Mouse (Mus musculus) left cerebral cortex, postnatal 10 days (tissue): Measurements from ENCODE around the gene Lrp10. TPM values are rescaled to one million over a fixed set of nuclear protein-coding genes. Genes with fewer than 3 reads are reported as not detected.

Source experiments
- DNase-seq, 2 experiments: peaks; one replicate each; pipeline ENCODE4 v3.0.0; 2021 to 2022; ENCODE audit warnings: low spot score in 2 of 2, mixed read lengths in 1 of 2; ENCODE audit errors: extremely low spot score in 1 of 2
- intact Hi-C: fragments of 180-260 bp; cut with DNase I; formaldehyde crosslinking; loops from one replicate; pipeline ENCODE4 v1.15.1; 2025
- total RNA-seq, 2 experiments: library from RNA; stranded (reverse); gene quantifications; 2 replicates each; pipeline ENCODE4 v1.2.3; 2021

The Lrp10 gene
- total RNA-seq, 2 experiments from 2014 or later = 27.5 to 34.5 TPM

- peak in 1 of 2 experiments; percentile 58 for DNase-seq
- intact Hi-C loops = no loop called here
These were observed 31.7 kb upstream of the Lrp10 start for GRCm38 (mm10) chr14:54432078-54432836.

GRCm38 (mm10) chr14:54432837-54433830 is 30.8 kb upstream of the Lrp10 start:
- intact Hi-C loops = no loop called here
- peak; percentile 47 to 60 for DNase-seq

- intact Hi-C loops = no loop called here
- DNase-seq = no peak
These were observed 29.9 kb upstream of the Lrp10 start for GRCm38 (mm10) chr14:54433941-54434531.

GRCm38 (mm10) chr14:54435194-54435918 is 28.6 kb upstream of the Lrp10 start:
- no peak for DNase-seq
- intact Hi-C loops = no loop called here

- intact Hi-C loops = no loop called here
- DNase-seq = no peak
These were observed 24.8 kb upstream of the Lrp10 start for GRCm38 (mm10) chr14:54439155-54439554.

GRCm38 (mm10) chr14:54439610-54440009 is 24.3 kb upstream of the Lrp10 start:
- intact Hi-C loops = no loop called here
- DNase-seq = no peak

- intact Hi-C loops = no loop called here
- DNase-seq = no peak
These were observed 23.4 kb upstream of the Lrp10 start for GRCm38 (mm10) chr14:54440538-54440937.

GRCm38 (mm10) chr14:54441365-54441764 is 22.6 kb upstream of the Lrp10 start:
- intact Hi-C loops = no loop called here
- DNase-seq = no peak

- intact Hi-C loops = no loop called here
- no peak for DNase-seq
These were observed 21.4 kb upstream of the Lrp10 start for GRCm38 (mm10) chr14:54442548-54442947.

GRCm38 (mm10) chr14:54443196-54443595 is 20.7 kb upstream of the Lrp10 start:
- peak in 1 of 2 experiments; percentile 77 for DNase-seq
- intact Hi-C loops = no loop called here

- DNase-seq = peak in 1 of 2 experiments; percentile 57
These were observed 20.0 kb upstream of the Lrp10 start for GRCm38 (mm10) chr14:54443712-54444618.

GRCm38 (mm10) chr14:54445476-54445875 is 18.5 kb upstream of the Lrp10 start:
- peak in 1 of 2 experiments; percentile 39 for DNase-seq
- intact Hi-C loops = loop anchor here (5.0 kb wide), 1 partner anchor 218 kb away; no protein-coding TSS in a partner anchor

More at GRCm38 (mm10) chr14:54443712-54444618, 20.0 kb upstream of the Lrp10 start:
- intact Hi-C loops = no loop called here

GRCm38 (mm10) chr14:54453566-54453965 is 10.4 kb upstream of the Lrp10 start:
- intact Hi-C loops = no loop called here
- DNase-seq = no peak

GRCm38 (mm10) chr14:54454669-54455528 is 9.0 kb upstream of the Lrp10 start:
- intact Hi-C loops = no loop called here
- DNase-seq = no peak

GRCm38 (mm10) chr14:54457907-54458569 is 5.9 kb upstream of the Lrp10 start:
- intact Hi-C loops = no loop called here
- no peak for DNase-seq

GRCm38 (mm10) chr14:54462146-54462545 is 1.8 kb upstream of the Lrp10 start:
- intact Hi-C loops = no loop called here
- DNase-seq = no peak
